Mouse (Mus musculus): Measurements from ENCODE around the gene Rad51d. TPM values are rescaled to one million over a fixed set of nuclear protein-coding genes. Genes with fewer than 3 reads are reported as not detected.

Rad51d gene
- polyA plus RNA-seq, 1 experiment from 2014 or later: 11.7 TPM

- Histone ChIP-seq H3K27ac (no peak overlapping the region), H3K4me2 (ENCODE audit: low read length) (no peak overlapping the region), H3K27me3 (ENCODE audit: insufficient read depth, low read length) (no peaks in the 10 kb centered on the region), H3K9me3 (replicated peaks; ENCODE audit: low read length) (no peaks in the 10 kb centered on the region), H3K4me1 (replicated peaks; ENCODE audit: insufficient read depth, low read length) (no peaks in the 10 kb centered on the region), H3K4me3 (replicated peaks; ENCODE audit: low read depth, low read length) (no peak overlapping the region), H3K36me3 (ENCODE audit: insufficient read depth, low read length) (peaks cover 42% of the 10 kb centered on the region), H3K9ac (ENCODE audit: low read depth, low read length) (no peak overlapping the region)
- no peak for DNase-seq (ENCODE audit: low spot score)
- no peak for TF ChIP-seq CTCF (IDR thresholded peaks at IDR 0.05; ENCODE audit: low read depth)
- ATAC-seq (replicated peaks; ENCODE audit: low FRiP score, low read depth): no peak
- 93% methylated on average over 5 of the region's 5 CpGs for WGBS
These were observed 9.3 kb upstream of the Rad51d start for GRCm38 (mm10) chr11:82899720-82900119.

GRCm38 (mm10) chr11:82897478-82897877, 7.1 kb upstream of the Rad51d start:
- DNase-seq (ENCODE audit: low spot score): peak; percentile 18

GRCm38 (mm10) chr11:82891936-82892335, 1.5 kb upstream of the Rad51d start, which contains the start of gene Fndc8:
Gene Fndc8, plus strand, starts transcription at chr11:82892124.
- Histone ChIP-seq H3K4me1 (replicated peaks; ENCODE audit: insufficient read depth, low read length) (0 out of 2 replicates have a peak, but pooled peaks cover 6% of the 10 kb centered on the region), H3K27me3 (ENCODE audit: insufficient read depth, low read length) (no peaks in the 10 kb centered on the region), H3K4me3 (replicated peaks; ENCODE audit: low read depth, low read length) (no peak within 1 kb of the TSS), H3K36me3 (ENCODE audit: insufficient read depth, low read length) (no peaks in the 10 kb centered on the region), H3K4me2 (ENCODE audit: low read length) (no peak within 1 kb of the TSS), H3K9ac (ENCODE audit: low read depth, low read length) (no peak within 1 kb of the TSS), H3K9me3 (replicated peaks; ENCODE audit: low read length) (no peaks in the 10 kb centered on the region), H3K27ac (no peak within 1 kb of the TSS)
- ATAC-seq (replicated peaks; ENCODE audit: low FRiP score, low read depth): no peak
- WGBS: 49% methylated on average over 7 of the region's 7 CpGs
- TF ChIP-seq CTCF (IDR thresholded peaks at IDR 0.05; ENCODE audit: low read depth): no peak
- DNase-seq (ENCODE audit: low spot score): no peak

More at GRCm38 (mm10) chr11:82897478-82897877, 7.1 kb upstream of the Rad51d start:
- Histone ChIP-seq H3K9ac (ENCODE audit: low read depth, low read length) (no peak overlapping the region), H3K9me3 (replicated peaks; ENCODE audit: low read length) (no peaks in the 10 kb centered on the region), H3K4me1 (replicated peaks; ENCODE audit: insufficient read depth, low read length) (no peaks in the 10 kb centered on the region), H3K27ac (no peak overlapping the region), H3K27me3 (ENCODE audit: insufficient read depth, low read length) (no peaks in the 10 kb centered on the region), H3K36me3 (ENCODE audit: insufficient read depth, low read length) (peaks cover 22% of the 10 kb centered on the region; the same call in 1 of the 2 replicates), H3K4me2 (ENCODE audit: low read length) (no peak overlapping the region), H3K4me3 (replicated peaks; ENCODE audit: low read depth, low read length) (no peak overlapping the region)
- WGBS: 63% methylated on average over 10 of the region's 10 CpGs
- no peak; the same call in 1 of the 2 replicates for TF ChIP-seq CTCF (IDR thresholded peaks at IDR 0.05; ENCODE audit: low read depth)
- ATAC-seq (replicated peaks; ENCODE audit: low FRiP score, low read depth): no peak

GRCm38 (mm10) chr11:82889524-82890341, 681 bp downstream of the Rad51d start:
- peak; percentile 42 for DNase-seq (ENCODE audit: low spot score)
- Histone ChIP-seq H3K4me3 (replicated peaks; ENCODE audit: low read depth, low read length) (peak overlapping the region; percentile 63), H3K9ac (ENCODE audit: low read depth, low read length) (peak overlapping the region; percentile 72), H3K27ac (peak overlapping the region; percentile 82), H3K4me2 (ENCODE audit: low read length) (peak overlapping the region; percentile 88), H3K4me1 (replicated peaks; ENCODE audit: insufficient read depth, low read length) (0 out of 2 replicates have a peak, but pooled peaks cover 6% of the 10 kb centered on the region), H3K36me3 (ENCODE audit: insufficient read depth, low read length) (no peaks in the 10 kb centered on the region), H3K27me3 (ENCODE audit: insufficient read depth, low read length) (no peaks in the 10 kb centered on the region), H3K9me3 (replicated peaks; ENCODE audit: low read length) (no peaks in the 10 kb centered on the region)
- ATAC-seq (replicated peaks; ENCODE audit: low FRiP score, low read depth): peak; percentile 45
- 5% methylated on average over 31 of the region's 31 CpGs for WGBS
- TF ChIP-seq CTCF (IDR thresholded peaks at IDR 0.05; ENCODE audit: low read depth): no peak; the same call in 1 of the 2 replicates

GRCm38 (mm10) chr11:82888491-82888946, 1.9 kb downstream of the Rad51d start:
- Histone ChIP-seq H3K4me3 (replicated peaks; ENCODE audit: low read depth, low read length) (no peak overlapping the region), H3K27ac (no peak overlapping the region), H3K27me3 (ENCODE audit: insufficient read depth, low read length) (no peaks in the 10 kb centered on the region), H3K4me2 (ENCODE audit: low read length) (no peak overlapping the region), H3K9me3 (replicated peaks; ENCODE audit: low read length) (no peaks in the 10 kb centered on the region), H3K9ac (ENCODE audit: low read depth, low read length) (no peak overlapping the region), H3K4me1 (replicated peaks; ENCODE audit: insufficient read depth, low read length) (0 out of 2 replicates have a peak, but pooled peaks cover 6% of the 10 kb centered on the region), H3K36me3 (ENCODE audit: insufficient read depth, low read length) (no peaks in the 10 kb centered on the region)
- ATAC-seq (replicated peaks; ENCODE audit: low FRiP score, low read depth) (no peak), DNase-seq (ENCODE audit: low spot score) (peak; percentile 15)
- no peak for TF ChIP-seq CTCF (IDR thresholded peaks at IDR 0.05; ENCODE audit: low read depth)
- 50% methylated on average over 10 of the region's 10 CpGs for WGBS

GRCm38 (mm10) chr11:82886559-82886958, 3.9 kb downstream of the Rad51d start:
- peak; percentile 19 for DNase-seq (ENCODE audit: low spot score)
- peak; percentile 81 for TF ChIP-seq CTCF (IDR thresholded peaks at IDR 0.05; ENCODE audit: low read depth)
- 0 out of 2 replicates have a peak, but pooled peaks cover 4% of the 10 kb centered on the region for H3K36me3 ChIP-seq (ENCODE audit: insufficient read depth, low read length)
- 0 out of 2 replicates have a peak, but pooled peaks cover 6% of the 10 kb centered on the region for H3K4me1 ChIP-seq (replicated peaks; ENCODE audit: insufficient read depth, low read length)
- no peak for ATAC-seq (replicated peaks; ENCODE audit: low FRiP score, low read depth)
- no peak overlapping the region for H3K4me2 ChIP-seq (ENCODE audit: low read length)
- no peaks in the 10 kb centered on the region for H3K9me3 ChIP-seq (replicated peaks; ENCODE audit: low read length)
- 87% methylated on average over 3 of the region's 3 CpGs for WGBS
- no peak overlapping the region for H3K9ac ChIP-seq (ENCODE audit: low read depth, low read length)
- no peaks in the 10 kb centered on the region for H3K27me3 ChIP-seq (ENCODE audit: insufficient read depth, low read length)
- H3K27ac ChIP-seq: no peak overlapping the region
- no peak overlapping the region for H3K4me3 ChIP-seq (replicated peaks; ENCODE audit: low read depth, low read length)
